Mouse (Mus musculus): ENCODE results near the gene F13a1.

GRCm38 (mm10) chr13:36972226-36972625 is 77.8 kb downstream of the F13a1 start:
- no peak for TF ChIP-seq CTCF (IDR thresholded peaks at IDR 0.05; ENCODE audit: control insufficient read depth, insufficient read depth, low read length)
- TF ChIP-seq POLR2A (IDR thresholded peaks at IDR 0.05; ENCODE audit: borderline replicate concordance, control insufficient read depth, low read depth, low read length), result no peak
